Mouse (Mus musculus) mature B cell (primary cell): ENCODE results near the gene Cdc26.

Source experiments
- in situ Hi-C: fragments of 300-500 bp; cut with MboI; formaldehyde crosslinking; loops from 2 replicates; pipeline ENCODE4 v1.14.3; 2019

Gene Cdc26

DNA sequence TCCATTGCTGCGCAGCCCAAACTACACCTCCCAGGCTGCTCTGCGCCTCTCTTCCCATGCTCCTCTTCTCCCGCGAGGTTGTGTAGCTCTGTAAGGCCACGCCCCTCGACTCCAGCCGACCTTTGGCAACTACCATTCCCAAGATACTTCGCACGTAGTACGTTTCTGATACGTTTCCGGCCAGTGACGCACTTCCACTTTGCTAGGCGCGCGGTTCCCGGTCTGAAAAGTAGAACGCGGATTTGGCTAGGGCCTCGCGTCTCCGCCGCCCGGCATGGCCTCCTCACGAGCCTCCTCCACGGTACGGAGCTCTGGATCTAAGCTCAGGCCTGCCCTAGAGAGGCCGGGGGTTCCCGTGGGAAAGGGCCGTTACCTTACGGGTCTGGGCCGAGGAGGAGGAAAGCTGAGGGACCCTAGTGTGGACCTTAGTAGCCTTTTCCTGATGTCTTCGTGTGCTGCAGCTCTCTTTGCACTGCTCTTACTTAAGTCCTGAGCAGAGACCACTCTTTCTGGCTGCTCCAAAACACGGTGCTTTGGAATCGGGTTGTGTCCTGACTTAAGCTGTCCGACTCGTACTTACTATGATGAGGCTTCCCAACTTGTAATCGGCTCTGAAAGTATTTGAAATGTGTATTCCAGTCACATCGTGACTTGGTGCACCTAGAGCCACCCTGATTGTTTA, at the start of gene Cdc26, which contains the start of gene Prpf4:
TSS of gene Cdc26 (minus strand) at position 42 of the 682 bp plus-strand sequence.
TSS of gene Prpf4 (plus strand) at position 197 of the 682 bp plus-strand sequence.
- in situ Hi-C loops = no loop called here

DNA sequence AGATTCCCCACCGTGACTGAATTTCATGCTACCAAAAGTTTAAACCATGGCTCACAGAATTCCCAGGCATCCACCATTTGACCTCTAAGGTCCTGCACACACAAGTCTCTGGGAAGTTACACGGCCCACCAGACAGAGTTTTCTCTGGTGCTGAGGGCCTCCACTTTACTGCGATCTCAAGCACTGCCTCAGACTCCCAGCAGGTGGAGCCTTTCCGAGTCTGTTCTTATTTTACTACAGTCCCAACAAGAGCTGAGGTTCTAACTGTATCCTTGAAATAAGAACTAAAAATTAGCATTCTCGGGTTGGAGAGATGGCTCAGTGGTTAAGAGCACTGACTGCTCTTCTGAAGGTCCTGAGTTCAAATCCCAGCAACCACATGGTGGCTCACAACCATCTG, 46.6 kb upstream of the Cdc26 start:
- in situ Hi-C loops = no loop called here

DNA sequence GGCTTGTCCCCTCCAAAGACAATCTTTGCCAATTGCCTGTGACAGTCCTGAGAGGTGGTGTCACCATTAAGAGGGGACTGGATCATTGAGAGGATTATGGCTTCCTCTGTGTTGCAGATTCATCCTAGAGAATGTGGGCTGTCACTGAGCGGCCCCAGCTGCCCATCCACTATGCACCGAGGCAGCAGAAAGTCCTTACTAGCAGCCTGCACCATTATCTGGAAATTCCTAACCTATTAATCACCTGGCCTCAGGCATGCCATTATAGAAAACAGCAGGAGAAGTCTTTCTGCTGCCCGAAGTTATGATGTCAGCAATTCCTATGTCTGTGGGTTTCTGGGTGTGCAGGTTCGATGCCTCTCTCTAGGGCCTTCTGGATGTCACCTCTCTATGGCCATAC, 32.5 kb upstream of the Cdc26 start:
- in situ Hi-C loops = no loop called here

DNA sequence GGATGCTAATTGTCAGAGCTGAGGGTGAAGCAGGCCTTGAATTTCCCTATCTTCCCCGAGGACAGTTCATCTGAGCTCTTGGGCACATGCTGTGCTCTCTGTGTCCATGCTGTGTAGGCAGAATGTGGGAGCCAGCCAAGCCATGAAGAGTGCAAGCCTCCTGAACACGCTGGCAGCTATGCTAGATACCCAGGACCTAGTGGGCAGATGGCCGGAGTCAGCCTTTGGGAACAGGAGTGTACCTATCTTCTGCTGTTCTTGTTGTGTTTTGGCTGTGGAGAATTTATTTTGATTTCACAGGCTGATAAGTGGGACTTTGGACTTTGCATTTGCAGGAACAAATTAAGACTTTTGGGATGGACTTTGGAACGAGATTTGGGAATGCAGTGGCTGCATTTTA, 32.1 kb upstream of the Cdc26 start:
- in situ Hi-C loops = no loop called here

- in situ Hi-C loops = no loop called here
Measured at GRCm38 (mm10) chr4:62439793-62440192, 31.4 kb upstream of the Cdc26 start.

GRCm38 (mm10) chr4:62437871-62438270, 29.4 kb upstream of the Cdc26 start:
- in situ Hi-C loops = no loop called here

GRCm38 (mm10) chr4:62437256-62437778, 28.9 kb upstream of the Cdc26 start:
- in situ Hi-C loops = no loop called here

GRCm38 (mm10) chr4:62435081-62435480, 26.6 kb upstream of the Cdc26 start, which contains the start of gene Rnf183:
Gene Rnf183 (minus strand): TSS chr4:62435252.
- in situ Hi-C loops = no loop called here

GRCm38 (mm10) chr4:62433939-62434870, 25.8 kb upstream of the Cdc26 start:
- in situ Hi-C loops = no loop called here

DNA sequence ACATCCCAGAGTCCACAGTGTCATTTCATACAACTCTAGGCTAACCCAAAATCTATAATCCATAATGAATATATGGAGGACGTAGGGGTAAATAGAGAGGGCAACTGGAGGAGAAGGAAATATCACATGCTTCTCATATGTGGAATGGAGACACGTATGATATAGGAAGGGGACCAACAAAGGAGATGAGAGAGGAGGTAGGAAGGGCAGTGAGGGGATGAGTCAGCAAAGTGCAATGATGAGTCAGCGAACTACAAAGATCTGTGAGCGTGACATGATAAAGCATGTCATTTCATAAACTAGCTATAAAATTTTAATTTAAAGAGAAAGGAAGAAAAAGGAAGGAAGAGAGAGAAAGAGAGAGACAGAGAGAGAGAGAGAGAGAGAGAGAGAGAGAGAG, 23.1 kb upstream of the Cdc26 start:
- in situ Hi-C loops = no loop called here

- in situ Hi-C loops = no loop called here
Measured at GRCm38 (mm10) chr4:62430678-62431077, 22.2 kb upstream of the Cdc26 start.

DNA sequence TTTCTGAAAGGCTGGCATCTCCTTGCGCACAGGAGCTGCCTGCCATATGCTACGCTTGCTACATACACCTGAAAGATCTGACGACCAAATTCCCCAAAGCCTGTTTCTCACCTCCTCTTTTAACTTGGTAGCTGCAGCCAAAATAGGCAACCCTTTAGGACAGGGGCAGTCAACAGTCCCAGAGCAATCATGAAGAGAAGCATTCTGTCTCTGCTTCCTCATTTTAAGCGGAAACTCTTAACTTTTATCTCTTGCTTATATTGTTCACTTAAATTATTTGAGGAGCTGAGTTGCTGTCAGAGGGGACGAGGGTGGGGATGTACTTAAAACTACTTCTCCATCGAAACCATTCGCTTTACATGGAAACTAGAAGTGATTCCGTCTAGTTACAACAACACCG, 21.2 kb upstream of the Cdc26 start:
- in situ Hi-C loops = no loop called here

DNA sequence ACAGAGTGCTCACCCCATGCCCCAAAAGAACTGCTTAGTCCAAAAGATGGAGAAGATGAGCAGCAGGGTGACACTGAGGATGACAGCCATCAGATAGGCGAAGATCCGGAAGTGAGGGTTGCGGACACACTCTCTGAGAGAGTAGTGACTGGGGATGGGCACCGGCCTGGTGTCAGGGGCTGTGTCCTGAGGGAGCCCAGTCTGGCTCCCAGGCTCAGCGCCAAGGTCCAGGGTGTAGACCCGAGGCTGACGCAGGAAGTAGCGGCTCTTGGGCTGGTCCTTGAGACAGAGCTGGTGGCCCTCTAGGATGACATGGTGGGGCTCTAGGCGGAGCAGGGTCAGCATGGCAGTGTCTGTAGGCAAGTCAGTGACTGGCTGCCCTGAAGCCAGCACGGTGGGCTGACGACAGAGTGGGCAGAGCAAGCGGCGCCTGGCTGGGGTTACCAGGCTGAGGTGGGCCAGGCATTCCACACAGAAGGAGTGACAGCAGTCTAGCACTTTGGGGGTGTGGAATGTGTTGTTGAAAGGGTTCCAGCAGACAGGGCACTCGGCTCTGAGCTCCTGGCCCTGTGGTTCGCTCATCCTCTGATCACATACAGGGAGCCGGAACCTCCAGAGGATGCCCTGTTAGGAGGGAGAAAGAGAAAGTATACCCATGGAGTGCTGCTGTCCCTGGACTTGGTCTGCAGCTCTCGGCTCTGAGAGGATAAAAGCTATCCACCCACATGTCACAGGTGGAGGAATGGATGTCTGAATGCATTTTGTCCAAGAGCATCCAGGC, 19.7 kb upstream of the Cdc26 start:
- in situ Hi-C loops = no loop called here

GRCm38 (mm10) chr4:62425891-62426290, 17.4 kb upstream of the Cdc26 start:
- in situ Hi-C loops = no loop called here

- in situ Hi-C loops = no loop called here
Measured at GRCm38 (mm10) chr4:62419091-62419490, 10.6 kb upstream of the Cdc26 start.

GRCm38 (mm10) chr4:62418448-62418847, 10.0 kb upstream of the Cdc26 start:
- in situ Hi-C loops = no loop called here

GRCm38 (mm10) chr4:62411606-62412005, 3.2 kb upstream of the Cdc26 start:
- in situ Hi-C loops = no loop called here

DNA sequence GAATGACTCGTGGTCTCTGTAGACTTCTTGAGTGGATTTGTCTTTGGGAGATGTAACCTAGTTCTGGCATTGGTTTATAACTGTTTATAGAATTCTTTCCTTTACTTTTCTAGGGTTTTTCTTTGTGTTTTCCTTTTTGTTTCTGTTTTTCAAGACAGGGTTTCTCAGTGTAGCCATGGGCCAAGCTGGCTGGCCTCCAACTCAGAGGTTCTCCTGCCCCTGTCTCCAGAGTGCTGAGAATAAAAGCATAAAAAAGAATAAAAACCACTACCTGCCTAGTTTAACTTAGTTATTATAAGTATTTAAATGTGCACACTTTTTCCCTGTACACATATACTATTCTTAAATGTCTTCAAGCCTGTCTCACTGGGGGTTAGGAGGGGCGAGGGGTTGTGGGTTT, 1.9 kb upstream of the Cdc26 start:
- in situ Hi-C loops = no loop called here

DNA sequence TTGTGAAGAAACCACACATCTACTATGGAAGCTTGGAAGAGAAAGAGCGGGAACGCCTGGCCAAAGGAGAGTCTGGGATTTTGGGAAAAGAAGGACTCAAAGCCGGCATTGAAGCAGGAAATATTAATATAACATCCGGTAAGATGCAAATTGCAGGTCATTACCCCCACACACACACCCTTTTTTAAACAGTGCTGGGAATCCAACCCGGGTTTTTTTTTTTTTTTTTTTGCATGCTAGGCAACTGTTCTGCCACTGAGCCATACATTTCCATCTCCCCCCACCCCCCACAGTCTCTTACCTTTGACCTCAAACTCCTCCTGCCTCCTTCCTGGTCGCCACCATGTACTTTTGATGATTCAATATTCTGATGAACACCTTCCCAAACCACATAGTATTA, 1.2 kb upstream of the Cdc26 start:
- in situ Hi-C loops = no loop called here

- in situ Hi-C loops = no loop called here
Measured at GRCm38 (mm10) chr4:62407730-62408582, 486 bp downstream of the Cdc26 start.

- in situ Hi-C loops = no loop called here
Measured at GRCm38 (mm10) chr4:62406133-62406532, 2.3 kb downstream of the Cdc26 start.
